Mouse (Mus musculus) adrenal gland, postnatal 4 days (tissue): ENCODE measurements around the gene Kif3c. TPM values are rescaled to one million over a fixed set of nuclear protein-coding genes. Genes with fewer than 3 reads are reported as not detected.

Experiments used
- DNase-seq, 2 experiments: peaks; one replicate each; pipeline ENCODE4 v3.0.0; 2021 to 2022; ENCODE audit warnings: low spot score in 2 of 2, mixed read lengths in 2 of 2
- total RNA-seq, 2 experiments: library from RNA; stranded (reverse); gene quantifications; 2 replicates each; pipeline ENCODE4 v1.2.3; 2021

The Kif3c gene
- total RNA-seq, 2 experiments from 2014 or later: 29.2 to 33.0 TPM

DNA sequence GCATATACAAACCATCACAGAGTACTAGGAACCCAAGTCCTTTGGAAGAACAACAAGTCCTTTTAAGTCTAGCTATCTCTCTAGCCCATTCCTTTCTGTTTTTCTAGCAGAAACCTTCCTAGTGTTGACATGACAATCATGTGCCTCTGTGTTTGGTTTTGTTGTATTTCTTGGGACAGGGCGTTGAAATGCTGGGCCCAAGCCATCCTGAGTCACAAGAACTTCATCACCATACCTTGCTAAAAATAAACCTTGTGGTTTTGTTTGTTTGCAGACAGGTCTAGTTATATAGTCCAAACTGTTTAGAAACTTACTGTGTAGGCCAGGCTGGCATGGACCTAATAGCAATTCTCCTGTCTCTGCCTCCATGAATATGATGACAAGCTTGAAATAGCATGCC is 57.9 kb downstream of the Kif3c start:
- DNase-seq: no peak

DNA sequence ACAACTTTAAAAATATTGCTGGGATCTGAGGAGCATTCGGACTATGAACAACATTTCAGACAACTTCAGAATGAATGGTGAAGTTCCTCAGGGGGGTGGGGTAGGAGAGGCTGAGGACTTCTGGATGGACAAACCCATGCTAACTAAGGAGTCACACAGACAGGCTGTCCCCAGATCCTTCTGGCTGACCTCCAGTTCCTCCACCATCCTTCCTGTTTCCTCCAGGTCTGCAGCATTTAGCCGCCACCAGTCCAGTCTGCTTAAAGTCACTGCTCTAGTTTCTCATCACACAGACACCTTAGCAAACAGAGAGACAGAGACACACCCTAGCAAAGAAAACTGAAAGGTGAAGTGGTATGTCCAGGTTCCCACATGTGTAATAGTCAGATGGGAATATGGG is 59.2 kb downstream of the Kif3c start:
- DNase-seq: no peak

DNA sequence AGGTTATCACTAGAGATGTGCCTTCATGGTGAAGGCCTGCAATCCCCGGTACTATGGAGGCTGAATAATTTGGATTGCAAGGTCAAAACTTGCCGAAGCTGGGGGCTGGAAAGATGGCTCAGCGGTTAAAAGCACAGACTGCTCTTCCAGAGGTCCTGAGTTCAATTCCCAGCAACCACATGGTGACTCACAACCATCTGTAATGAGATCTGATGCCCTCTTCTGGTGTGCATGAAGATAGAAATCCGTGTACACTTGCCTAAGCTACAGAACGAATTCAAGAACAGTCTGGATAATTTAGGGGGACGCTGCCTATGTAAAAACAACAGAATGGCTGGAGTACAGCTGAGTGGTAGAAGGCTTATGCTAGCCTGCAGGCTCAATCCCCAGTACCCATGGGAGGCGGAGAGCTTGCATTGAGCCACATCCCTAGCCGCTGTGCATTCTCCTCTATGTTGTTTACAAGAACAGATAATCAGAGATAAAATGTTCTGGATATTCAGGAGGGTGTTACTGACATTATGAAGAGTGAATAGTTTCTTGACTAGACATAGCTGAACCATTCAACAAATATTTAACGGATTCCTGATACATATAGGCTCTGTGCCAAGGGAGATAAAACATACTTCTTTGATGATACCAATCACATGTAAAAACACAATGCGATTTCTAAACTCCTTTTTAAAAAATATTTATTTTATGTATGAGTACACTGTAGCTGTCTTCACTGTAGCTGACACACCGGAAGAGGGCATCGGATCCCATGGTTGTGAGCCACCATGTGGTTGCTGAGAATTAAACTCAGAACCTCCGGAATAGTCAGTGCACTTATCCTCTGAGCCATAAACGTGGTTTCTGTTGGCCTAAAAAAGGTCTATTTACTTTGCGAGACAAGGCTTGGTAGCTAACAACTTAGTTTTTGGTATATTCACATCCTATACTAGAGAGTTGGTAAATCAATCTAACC is 60.7 kb downstream of the Kif3c start:
- DNase-seq: no peak

DNA sequence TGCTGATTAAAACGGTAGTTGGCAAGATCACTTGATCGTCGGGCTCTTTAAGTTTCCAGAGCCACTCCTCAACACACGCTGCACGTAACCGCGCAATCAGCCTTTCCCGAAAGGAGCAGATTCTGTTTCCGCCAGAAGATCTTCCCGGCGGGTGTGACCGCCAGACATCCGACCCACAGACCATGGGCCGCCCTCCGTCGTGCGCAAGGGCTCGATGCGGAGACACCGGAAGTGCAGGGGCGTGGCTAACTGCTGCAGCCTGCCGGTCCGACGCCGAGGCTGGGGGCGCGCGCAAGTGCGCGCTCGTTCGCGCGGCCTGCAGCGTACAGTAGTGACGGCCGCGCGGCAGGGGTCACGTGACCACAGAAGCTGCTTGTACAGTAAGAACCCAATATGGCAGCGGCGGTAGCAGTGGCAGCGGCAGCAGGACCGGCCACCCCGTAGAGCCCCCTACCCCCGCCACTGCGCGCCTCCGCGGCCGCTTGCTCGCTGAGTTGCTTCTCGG is 61.6 kb downstream of the Kif3c start, which contains the start of gene Asxl2:
TSS of gene Asxl2 (plus strand) at position 328 of the 505 bp plus-strand sequence.
- DNase-seq: peak; percentile 90 to 97

DNA sequence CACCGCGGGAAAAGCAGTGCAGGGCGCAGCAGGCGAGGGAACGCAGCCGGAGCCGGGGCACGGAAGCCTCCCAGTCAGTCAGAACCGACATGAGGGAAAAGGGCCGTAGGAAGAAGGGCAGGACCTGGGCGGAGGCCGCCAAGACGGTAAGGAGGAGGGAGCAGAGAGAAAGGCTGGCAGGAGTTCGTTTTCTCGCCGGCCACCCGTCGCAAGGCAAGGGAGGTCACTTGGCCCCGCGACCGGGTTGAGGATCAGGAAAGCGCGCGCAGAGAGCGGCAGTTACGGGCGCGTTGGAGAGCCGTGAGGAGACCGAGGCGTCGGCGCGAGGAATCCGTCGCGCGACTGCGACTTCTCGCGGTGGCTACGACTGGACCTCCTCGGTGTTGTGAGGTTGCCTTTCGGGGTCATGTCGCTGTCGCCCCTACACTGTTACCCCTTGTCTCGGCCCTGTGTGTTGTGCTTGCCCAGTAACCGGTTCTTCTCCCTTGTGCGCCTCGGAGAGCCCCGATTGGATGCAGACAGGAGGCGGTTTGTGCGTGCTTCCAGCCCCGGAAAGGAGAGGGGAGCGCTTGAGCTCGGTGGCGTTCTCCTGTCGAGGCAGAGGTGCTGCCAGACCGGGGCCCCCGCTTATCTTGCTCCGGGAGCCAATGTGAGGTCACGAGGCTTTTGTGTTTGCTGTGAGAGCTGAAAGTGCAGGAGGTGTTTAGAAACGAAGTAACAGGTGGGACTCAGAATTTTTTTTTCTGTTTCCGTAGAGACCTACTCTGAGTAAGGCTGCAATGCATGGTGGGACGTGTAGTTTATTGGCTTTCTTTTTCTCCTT is 62.3 kb downstream of the Kif3c start:
- DNase-seq: peak; percentile 47 to 57

DNA sequence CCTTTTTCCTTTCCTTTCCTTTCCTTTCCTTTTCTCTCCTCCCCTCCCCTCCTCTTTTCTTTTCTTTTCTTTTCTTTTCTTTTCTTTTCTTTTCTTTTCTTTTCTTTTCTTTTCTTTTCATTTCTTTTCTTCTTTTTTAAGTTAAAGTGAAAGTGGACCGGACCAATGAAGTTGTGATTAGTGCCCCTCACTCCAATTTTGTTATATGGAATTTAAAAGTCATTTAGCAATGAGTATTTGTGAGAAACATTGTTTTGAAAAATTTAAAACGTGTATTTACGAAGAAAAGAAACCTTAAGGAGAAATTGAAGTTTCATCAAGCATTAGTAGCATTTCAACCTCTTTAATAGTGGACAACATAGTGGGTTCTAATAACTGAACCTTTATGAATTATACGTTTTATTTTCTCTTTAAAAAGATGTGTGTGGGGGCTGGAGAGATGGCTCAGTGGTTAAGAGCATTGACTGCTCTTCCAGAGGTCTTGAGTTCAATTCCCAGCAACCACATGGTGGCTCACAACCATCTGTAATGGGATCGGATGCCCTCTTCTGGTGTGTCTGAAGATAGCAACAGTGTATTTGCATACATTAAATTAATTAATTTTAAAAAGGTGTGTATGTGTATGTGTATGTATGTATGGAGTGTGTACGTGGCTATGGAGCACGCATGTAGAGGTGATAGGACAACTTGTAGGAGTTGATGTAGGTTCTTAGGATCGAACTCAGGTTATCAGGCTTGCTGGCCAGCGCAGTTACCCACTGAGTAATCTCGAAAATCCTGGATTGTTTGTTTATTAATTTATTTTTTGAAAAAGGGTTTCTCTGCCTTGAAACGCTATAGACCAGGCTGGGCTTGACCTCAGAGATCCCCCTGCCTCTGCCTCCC is 63.2 kb downstream of the Kif3c start:
- DNase-seq: no peak

DNA sequence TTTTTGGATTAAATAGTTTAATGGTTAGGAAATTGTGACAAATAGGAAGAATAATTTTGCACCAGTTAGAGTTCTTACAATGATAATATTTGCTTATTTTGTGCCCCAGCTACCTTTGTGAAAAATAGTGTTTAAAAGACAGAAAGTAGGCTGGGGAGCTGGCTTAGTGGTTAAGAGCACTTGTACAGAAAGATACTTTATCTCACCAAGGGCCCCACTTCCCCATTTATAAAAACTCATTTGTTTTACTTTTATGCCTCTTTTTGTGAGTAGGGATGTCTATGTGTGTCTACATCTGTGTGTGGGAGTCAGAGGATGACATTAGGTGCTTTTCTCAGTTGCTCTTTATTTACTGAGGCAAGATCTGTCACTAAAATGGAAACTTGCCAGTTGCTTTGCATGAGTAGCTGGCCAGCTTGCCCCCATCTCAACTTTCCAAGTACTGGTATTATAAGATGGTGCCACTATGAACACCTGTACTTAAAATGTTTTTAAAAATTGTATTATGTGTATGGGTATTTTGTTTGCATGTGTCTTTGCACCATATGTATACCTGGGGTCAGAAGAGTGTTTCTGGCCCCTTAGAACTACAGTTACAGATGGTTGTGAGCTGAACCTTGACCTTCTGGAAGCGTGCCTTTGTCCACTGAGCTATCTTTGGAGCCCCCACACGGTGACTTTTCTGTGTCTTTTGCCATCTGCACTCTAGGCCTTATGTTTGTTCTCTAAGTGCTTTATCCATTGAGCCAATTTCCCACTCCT is 64.9 kb downstream of the Kif3c start:
- DNase-seq: no peak

DNA sequence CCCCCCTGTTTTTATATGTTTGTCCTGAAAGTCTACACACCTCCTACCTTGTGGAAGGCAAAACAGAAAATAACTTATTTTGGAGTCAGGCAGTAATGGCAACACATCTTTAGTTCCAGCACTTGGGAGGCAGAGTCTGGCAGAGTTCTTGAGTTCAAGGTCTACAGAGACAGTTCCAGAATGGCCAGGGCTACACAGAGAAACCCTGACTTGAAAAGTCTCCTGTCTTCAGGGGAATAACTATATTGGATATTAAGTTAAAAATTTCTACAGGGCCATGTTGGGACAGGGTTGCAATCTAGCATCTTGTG is 65.5 kb downstream of the Kif3c start:
- no peak for DNase-seq

DNA sequence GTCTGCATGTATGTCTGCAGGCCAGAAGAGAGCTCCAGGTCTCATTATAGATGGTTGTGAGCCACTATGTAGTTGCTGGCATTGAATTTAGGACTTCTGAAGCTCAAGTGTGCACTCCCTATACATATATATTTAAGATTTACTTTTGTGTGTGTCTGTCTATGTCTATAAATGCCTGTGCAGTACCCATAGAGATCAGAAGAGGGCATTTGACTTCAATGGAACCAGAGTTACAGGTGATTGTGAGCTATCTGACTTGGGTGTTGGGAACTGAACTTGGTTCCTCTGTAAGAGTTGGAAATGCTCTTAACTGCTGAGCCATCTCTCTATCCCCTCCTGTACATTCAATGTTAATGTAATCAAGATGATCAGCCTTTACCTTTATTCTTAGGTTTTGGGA is 66.1 kb downstream of the Kif3c start:
- DNase-seq: no peak

DNA sequence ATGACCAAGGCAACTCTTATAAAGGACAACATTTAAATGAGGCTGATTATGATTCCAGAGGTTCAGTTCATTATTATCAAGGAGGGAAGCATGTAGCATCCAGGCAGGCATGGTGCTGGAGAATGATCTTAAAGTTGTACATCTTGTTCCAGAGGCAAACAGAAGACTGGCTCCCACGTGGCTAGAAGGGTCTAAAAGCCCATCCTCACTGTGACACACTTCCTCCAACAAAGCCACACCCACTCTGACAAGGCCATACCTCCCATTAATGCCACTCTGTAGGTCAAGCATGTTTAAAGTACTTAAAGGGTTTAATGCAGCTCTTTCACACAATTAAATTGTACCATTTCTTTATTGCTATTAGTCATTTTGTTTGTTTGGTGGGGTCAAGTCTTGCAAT is 68.8 kb downstream of the Kif3c start:
- DNase-seq: no peak

DNA sequence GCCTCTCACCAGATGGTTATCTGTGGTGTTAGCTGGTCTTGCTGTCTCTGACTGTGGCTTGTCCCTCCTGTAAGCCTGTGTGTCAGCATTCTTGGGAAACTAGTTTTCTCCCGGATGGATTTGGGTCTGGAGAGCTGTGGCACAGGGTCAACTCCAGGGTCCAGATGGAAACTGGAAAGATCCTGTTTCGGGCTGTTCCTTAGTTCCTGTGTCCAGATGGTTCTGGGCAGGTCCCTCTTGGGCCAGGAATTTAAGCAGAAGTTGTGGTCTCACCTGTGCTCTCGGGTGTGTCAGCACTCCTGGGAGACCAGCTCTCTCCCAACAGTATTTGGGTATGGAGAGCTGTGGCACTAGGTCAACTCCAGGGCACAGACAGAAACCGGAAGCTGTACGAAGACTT is 71.5 kb downstream of the Kif3c start:
- DNase-seq: no peak

DNA sequence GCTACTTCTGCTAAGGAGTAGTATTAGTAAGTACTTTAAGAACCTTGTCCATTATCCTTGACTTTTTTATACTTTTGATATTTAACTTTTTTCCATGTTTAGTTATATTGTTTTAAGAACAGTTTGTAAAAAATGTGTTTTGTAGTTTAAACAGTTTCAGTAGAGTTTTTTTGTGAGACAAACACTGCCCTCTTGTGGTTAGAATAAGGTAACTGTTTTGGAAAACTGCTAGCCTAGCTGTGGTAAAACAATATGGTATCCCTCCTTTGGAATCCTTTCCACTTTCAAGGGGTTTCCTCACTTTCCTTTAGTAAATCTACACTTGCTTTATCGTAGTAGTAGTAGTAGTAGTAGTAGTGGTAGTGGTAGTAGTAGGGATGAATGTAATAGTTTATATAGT is 72.9 kb downstream of the Kif3c start:
- no peak for DNase-seq

DNA sequence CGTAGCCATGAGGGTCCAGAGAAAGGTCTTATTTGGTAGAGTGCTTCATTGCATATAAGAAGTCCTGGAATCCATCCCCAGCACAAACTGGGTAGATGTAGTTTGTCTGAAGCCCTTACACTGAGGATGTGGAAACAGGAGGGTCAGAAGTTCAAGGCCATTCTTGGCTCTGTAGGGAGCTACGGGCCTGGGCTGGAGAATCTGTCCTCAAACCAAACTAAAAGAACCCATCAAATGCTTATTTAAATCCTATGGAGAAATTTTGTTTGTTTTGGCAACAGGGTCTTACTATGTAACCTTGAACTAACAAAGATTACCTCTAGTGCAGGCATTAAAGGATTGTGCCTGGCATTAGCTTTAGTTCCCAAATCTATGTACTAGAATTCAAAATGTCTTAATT is 76.0 kb downstream of the Kif3c start:
- no peak for DNase-seq

DNA sequence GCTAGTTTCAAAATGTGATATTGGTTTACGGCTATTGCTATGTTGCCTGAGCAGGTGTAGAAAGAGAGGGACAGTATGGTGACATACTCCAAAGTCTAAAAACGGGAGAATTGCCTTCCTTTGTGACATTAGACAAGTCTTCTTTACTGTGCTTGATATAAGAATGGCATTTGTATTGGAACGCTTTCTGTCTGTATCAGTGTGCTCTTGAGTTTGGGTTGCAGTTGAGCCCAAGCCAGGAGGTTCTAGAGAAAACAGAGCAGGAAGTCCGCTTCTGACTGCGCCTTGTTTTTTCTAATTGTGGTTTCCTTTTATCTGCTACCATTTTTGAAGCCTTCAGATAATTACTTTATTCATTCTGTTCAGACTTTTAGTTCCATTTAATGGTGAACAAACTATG is 76.4 kb downstream of the Kif3c start:
- DNase-seq: no peak

DNA sequence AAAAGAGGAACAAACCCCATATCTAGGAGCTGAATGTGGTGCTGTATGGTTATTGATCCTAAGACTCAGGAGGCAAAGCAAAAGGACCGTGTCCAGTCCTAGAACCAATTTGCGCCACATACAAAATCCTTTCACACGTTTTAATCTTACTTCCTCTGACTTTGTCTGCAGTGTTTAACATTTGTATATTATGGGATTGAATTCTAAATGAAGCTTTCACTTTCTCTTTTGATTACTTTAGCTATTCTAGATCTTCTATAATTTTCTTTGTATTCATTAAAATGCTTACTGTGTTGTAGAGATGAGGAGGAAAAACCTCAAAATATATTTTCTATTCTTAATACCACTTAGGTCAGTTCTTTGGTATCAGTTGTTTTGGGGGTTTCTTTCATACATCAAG is 88.6 kb downstream of the Kif3c start:
- no peak for DNase-seq

Other genes starting within 250 kb of the Kif3c start
- gene Rab10, start 55.2 kb upstream of the Kif3c start, total RNA-seq: 100 to 1,000 TPM; 164 to 167 TPM
- 10 to 100 TPM; 42.7 to 43.1 TPM for gene Asxl2, start 61.7 kb downstream of the Kif3c start, total RNA-seq
- 10 to 100 TPM; 38.2 to 41.8 TPM for gene Dtnb, start 207.2 kb downstream of the Kif3c start, total RNA-seq